Mouse (Mus musculus) embryo, embryonic 9.5 days (tissue): ENCODE results near the gene Olfr1508.
"Not testable (repeated sequence)": the region's sequence is repeated elsewhere in the genome, so short reads cannot be mapped to it uniquely, and the experiment has no call there.

Experiments
- DNase-seq: peaks from one replicate; pipeline ENCODE4 v3.0.0-alpha.2; 2017; ENCODE audit errors: extremely low spot score

Olfr1508 gene

GRCm38 (mm10) chr14:52467395-52467794 is at the start of gene Olfr1508:
TSS of gene Olfr1508 (minus strand) at chr14:52467495.
- DNase-seq = no peak

GRCm38 (mm10) chr14:52495516-52495915 is 28.2 kb upstream of the Olfr1508 start, which contains the start of gene Olfr1507:
TSS of gene Olfr1507 (minus strand) at chr14:52495749.
- DNase-seq = no peak

- no peak for DNase-seq
These were observed 1.6 kb downstream of the Olfr1508 start for GRCm38 (mm10) chr14:52465738-52466137.

GRCm38 (mm10) chr14:52461928-52462327 is 5.4 kb downstream of the Olfr1508 start:
- DNase-seq = no peak

- no peak for DNase-seq
These were observed 16.2 kb downstream of the Olfr1508 start for GRCm38 (mm10) chr14:52451138-52451537.

GRCm38 (mm10) chr14:52442690-52443089 is 24.6 kb downstream of the Olfr1508 start, which contains the start of gene Olfr1509:
TSS of gene Olfr1509 (plus strand) at chr14:52442990.
- DNase-seq = no peak

- no peak for DNase-seq
These were observed 39.6 kb downstream of the Olfr1508 start for GRCm38 (mm10) chr14:52427686-52428085.

- DNase-seq = no peak
These were observed 53.0 kb downstream of the Olfr1508 start, which contains the start of gene Olfr1510 for GRCm38 (mm10) chr14:52414273-52414672. TSS of gene Olfr1510 (minus strand) at chr14:52414373.

- not testable (repeated sequence) for DNase-seq
These were observed 57.0 kb downstream of the Olfr1508 start for GRCm38 (mm10) chr14:52410142-52410919.
